Mouse (Mus musculus) ES-Bruce4 (cell line): ENCODE measurements around the gene Zfp14.

Experiments
- CTCF ChIP-seq: IDR thresholded peaks from one replicate; pipeline ENCODE4 v1.8.1; 2011; ENCODE audit warnings: low read depth, low read length
- POLR2A ChIP-seq: IDR thresholded peaks from one replicate; pipeline ENCODE4 v1.8.1; 2011; ENCODE audit warnings: low read length; ENCODE audit not compliant: insufficient read depth

GRCm38 (mm10) chr7:29989031-29989430, 62.1 kb downstream of the Zfp14 start:
- TF ChIP-seq CTCF (no peak), POLR2A (no peak)
